Mouse (Mus musculus) layer of hippocampus, postnatal 36 days (tissue): ENCODE measurements at regions not wholly inside any gene's neighbourhood (a gene's known extent, or its start where the extent isn't known, plus 50 kb on each side); places are given as distances from the start of the nearest gene placed in this dataset.

Source experiments
- DNase-seq, 2 experiments: peaks; one replicate each; pipeline ENCODE4 v3.0.0; 2022

DNA sequence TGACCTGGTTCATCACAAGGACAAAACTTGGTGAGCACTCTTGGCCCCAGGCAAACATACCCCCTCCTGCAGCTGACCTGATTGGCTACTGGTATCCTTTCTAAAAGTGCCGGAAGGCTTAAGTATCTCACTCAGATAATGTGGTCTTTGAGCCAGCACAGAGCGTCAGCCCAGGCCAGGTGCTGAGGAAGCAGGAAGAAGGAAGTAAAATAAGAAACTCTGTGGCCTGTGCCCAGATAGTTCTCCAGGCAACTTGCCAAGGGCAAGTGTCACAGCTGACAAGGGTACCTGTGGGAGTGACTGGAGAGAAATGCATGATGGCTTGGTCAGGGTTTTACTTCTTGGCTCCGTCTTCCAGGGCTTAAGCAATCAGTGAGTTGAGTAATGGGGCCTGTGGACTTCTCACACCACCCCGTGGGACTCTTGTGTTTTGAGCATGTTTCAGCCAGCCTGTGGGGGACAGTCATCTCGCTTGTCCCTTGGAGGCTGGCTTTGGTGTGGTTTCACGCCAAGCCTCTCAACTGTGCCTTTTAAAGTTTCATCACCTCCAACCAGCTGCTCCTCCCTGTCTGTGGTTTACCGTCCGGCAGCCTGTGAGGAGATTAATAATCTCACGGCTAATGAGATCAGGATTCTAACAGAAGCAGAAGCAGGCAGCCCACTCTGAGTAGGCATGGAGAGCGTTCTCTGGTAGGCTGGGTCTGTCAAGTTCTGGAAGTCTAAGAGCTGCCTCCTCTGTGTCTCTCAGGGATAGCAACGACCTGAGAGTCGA, 356.8 kb downstream of the Agtpbp1 start:
- DNase-seq = no peak

- no peak for DNase-seq
Observed at GRCm38 (mm10) chr13:59227523-59228058, 357.4 kb downstream of the Agtpbp1 start.

GRCm38 (mm10) chr13:59220587-59220986, 364.4 kb downstream of the Agtpbp1 start:
- no peak for DNase-seq

GRCm38 (mm10) chr13:59220156-59220555, 364.9 kb downstream of the Agtpbp1 start:
- DNase-seq = no peak

DNA sequence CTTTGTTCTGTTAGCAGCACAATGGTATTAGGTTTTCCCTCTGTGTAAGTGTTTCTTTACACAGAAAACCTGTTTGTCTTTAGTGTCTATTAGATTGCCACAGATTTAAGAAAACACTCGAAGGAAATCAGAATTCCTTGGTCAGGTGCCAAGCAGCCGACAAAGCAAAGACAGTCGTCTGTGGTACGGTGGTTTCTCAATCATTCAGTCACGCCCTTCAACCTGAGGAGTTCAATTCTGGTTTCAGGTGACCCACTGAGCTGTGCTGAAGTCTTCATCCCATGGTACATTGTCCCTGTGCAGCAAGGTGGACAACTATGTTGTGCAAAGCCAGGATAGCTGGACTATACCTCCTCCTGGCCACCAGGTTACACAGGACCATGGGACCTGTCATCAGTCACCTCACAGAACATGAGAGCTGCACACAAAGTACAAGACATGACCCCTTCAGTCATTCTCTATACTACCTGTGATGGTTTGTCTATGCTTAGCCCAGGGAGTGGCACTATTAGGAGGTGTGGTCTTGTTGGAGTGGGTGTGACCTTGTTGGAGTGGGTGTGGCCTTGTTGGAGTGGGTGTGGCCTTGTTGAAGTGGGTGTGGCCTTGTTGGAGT, 368.2 kb downstream of the Agtpbp1 start:
- no peak for DNase-seq

DNA sequence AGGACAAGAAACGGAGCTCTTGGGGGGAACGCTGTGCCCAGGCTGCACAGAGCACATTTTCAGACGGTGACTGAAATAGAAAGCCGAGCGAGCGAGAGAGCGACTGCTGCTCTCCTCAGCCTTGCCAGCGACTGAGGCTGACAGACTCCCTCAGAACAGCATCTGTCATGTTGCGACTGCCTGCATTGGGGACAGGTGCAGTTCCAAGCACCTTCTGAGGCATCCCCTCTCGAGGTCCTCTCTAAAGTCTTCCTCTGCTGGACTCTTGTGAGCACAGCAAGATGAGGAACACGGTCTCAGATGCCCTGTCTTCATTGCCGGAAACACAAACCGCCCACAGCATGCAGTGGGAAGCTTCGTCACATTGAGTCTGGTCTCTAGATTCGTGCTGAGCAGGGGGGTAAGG, 372.7 kb downstream of the Agtpbp1 start:
- peak; percentile 61 to 65 for DNase-seq

GRCm38 (mm10) chr13:59210828-59211227, 374.2 kb downstream of the Agtpbp1 start:
- no peak for DNase-seq

DNA sequence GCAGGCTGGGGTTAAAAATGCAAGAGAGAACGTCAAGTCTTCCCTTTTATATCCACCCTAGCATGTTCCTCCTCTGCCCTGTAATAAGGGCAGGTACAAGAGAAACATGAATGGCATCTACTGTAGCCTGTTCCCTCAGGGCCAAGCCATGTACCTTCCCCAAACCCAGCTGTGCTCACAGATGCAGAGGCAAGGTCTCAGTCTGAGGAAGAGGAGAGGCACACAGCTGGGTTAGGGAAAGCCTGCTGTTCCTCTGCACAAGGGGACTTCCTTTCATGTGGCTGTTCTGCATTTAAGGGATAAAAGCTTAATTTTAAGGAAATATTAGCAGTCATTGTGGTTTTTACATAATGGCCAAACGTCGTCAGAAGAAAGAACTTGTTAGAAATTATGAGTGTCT, 378.8 kb downstream of the Agtpbp1 start:
- DNase-seq = no peak

GRCm38 (mm10) chr13:59204506-59204905, 380.5 kb downstream of the Agtpbp1 start:
- no peak for DNase-seq

DNA sequence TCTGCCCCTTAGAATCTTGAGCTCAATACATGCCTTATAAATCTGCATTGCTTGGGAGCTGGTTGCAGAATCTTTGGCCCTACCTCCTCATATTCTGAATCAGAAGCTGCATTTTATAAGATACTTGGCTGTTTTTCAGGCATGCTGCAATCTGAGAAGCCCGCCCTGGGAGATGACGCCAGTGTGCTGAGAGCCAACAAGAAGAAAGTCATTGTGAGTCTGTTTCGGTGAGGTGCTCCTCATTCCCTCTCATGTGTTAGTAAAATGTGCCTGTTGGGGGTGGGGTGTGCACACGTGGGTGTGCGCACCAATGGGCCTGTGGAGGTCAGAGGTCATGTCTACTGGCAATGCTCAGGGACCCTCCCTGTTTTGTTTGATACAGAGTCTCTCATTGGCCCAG, 388.7 kb downstream of the Agtpbp1 start:
- DNase-seq = no peak

DNA sequence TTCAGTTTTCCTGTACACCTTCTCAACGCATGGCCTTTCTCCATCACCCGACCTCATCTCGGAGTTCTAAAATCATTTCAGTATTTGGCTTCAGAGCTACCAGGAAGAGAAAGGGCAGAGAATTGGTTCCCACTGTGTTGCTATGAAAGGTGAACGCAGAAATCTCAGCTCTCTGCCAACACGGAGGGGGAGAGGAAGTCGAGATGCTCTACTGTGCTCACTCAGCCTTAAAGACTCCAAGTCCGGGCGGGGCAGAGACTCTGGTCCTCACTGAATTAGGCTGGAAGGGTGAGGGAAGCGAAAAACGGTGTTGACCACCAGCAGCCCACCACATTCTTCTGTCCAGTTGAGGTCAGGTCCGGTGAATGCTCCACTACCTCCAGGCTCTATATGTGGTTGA, 382.1 kb downstream of the Ntrk2 start:
- no peak for DNase-seq
